Mouse (Mus musculus) forelimb bud, embryonic 11.5 days (tissue): ENCODE measurements around the gene Zyx.

Source experiments
- DNase-seq: peaks from one replicate; pipeline ENCODE4 v3.0.0-alpha.2; 2012; ENCODE audit warnings: low read depth, low spot score

Zyx gene

GRCm38 (mm10) chr6:42349426-42350020, at the start of gene Zyx:
Gene Zyx (plus strand): TSS chr6:42349630.
- peak; percentile 91 for DNase-seq

GRCm38 (mm10) chr6:42309816-42310378, 39.5 kb upstream of the Zyx start:
- no peak for DNase-seq

GRCm38 (mm10) chr6:42310427-42311053, 38.9 kb upstream of the Zyx start:
- no peak for DNase-seq

GRCm38 (mm10) chr6:42318293-42318692, 31.1 kb upstream of the Zyx start:
- DNase-seq = no peak

GRCm38 (mm10) chr6:42323371-42324066, 25.9 kb upstream of the Zyx start:
- DNase-seq = no peak

- peak; percentile 20 for DNase-seq
Observed at GRCm38 (mm10) chr6:42324067-42324481, 25.4 kb upstream of the Zyx start.

- DNase-seq = no peak
Observed at GRCm38 (mm10) chr6:42324482-42325267, 24.8 kb upstream of the Zyx start, which contains the start of gene Fam131b. Gene Fam131b (minus strand): TSS chr6:42324643.

- peak; percentile 79 for DNase-seq
Observed at GRCm38 (mm10) chr6:42325268-42325609, 24.2 kb upstream of the Zyx start.

GRCm38 (mm10) chr6:42326509-42326908, 22.9 kb upstream of the Zyx start:
- no peak for DNase-seq

- DNase-seq = no peak
Observed at GRCm38 (mm10) chr6:42328757-42329156, 20.7 kb upstream of the Zyx start.

GRCm38 (mm10) chr6:42330216-42330615, 19.2 kb upstream of the Zyx start:
- DNase-seq = no peak

- DNase-seq = no peak
Observed at GRCm38 (mm10) chr6:42330946-42331345, 18.5 kb upstream of the Zyx start.

GRCm38 (mm10) chr6:42339189-42339588, 10.2 kb upstream of the Zyx start:
- DNase-seq = no peak

- DNase-seq = no peak
Observed at GRCm38 (mm10) chr6:42339981-42340380, 9.4 kb upstream of the Zyx start.

GRCm38 (mm10) chr6:42342171-42342570, 7.3 kb upstream of the Zyx start:
- no peak for DNase-seq

GRCm38 (mm10) chr6:42343361-42344120, 5.9 kb upstream of the Zyx start:
- no peak for DNase-seq

GRCm38 (mm10) chr6:42344255-42344654, 5.2 kb upstream of the Zyx start:
- DNase-seq = no peak

- no peak for DNase-seq
Observed at GRCm38 (mm10) chr6:42348281-42349005, 987 bp upstream of the Zyx start.

GRCm38 (mm10) chr6:42349006-42349425, 414 bp upstream of the Zyx start:
- DNase-seq = peak; percentile 52
